Mouse (Mus musculus) stomach, embryonic 16.5 days (tissue): ENCODE measurements at regions not wholly inside any gene's neighbourhood (a gene's known extent, or its start where the extent isn't known, plus 50 kb on each side); places are given as distances from the start of the nearest gene placed in this dataset.

Experiments used
- ATAC-seq: fragments of 200-750 bp; cut with Nextera tagmentation; 2 replicates; pipeline ENCODE4 v1.8.0; 2017; ENCODE audit warnings: moderate number of reproducible peaks, moderate TSS enrichment; ENCODE audit not compliant: insufficient read depth, low FRiP score
- H3K27ac ChIP-seq: fragments of 300-500 bp; sonication (generic); 2 replicates; pipeline ENCODE4 v1.5.1; 2014; ENCODE audit warnings: low read length
- H3K27me3 ChIP-seq: fragments of 300-500 bp; sonication (generic); 2 replicates; pipeline ENCODE4 v1.6.1; 2014; ENCODE audit warnings: low read length, control low read depth, mixed read lengths; ENCODE audit not compliant: control insufficient read depth, insufficient read depth
- H3K36me3 ChIP-seq: fragments of 300-500 bp; sonication (generic); 2 replicates; pipeline ENCODE4 v1.6.1; 2014; ENCODE audit warnings: low read length; ENCODE audit not compliant: control insufficient read depth, insufficient read depth
- H3K4me1 ChIP-seq: fragments of 300-500 bp; sonication (generic); 2 replicates; pipeline ENCODE4 v1.6.1; 2014; ENCODE audit warnings: low read length, control low read depth, mixed read lengths; ENCODE audit not compliant: control insufficient read depth, insufficient read depth
- H3K4me2 ChIP-seq: fragments of 300-500 bp; sonication (generic); 2 replicates; pipeline ENCODE4 v1.6.1; 2014; ENCODE audit warnings: low read depth, low read length, mixed read lengths
- H3K4me3 ChIP-seq: fragments of 300-500 bp; sonication (generic); replicated peaks from 2 replicates; pipeline ENCODE4 v1.5.1; 2014; ENCODE audit warnings: mild to moderate bottlenecking, low read length
- H3K9ac ChIP-seq: fragments of 300-500 bp; sonication (generic); 2 replicates; pipeline ENCODE4 v1.6.1; 2014; ENCODE audit warnings: low read length
- H3K9me3 ChIP-seq: fragments of 300-500 bp; sonication (generic); replicated peaks from 2 replicates; pipeline ENCODE4 v1.6.1; 2016; ENCODE audit warnings: low read length, control low read depth; ENCODE audit not compliant: control insufficient read depth
- WGBS: fragments of 180-500 bp; shearing (Covaris S2); extraction: QIAGEN DNeasy Blood & Tissue Kit; methylation state at CpG from one replicate; pipeline ENCODE4 v1.1.7; 2014; 5-methylcytosine and 5-hydroxymethylcytosine counted together

GRCm38 (mm10) chr8:15393936-15394721 lies 348.3 kb upstream of the BB014433 start:
- WGBS: 75% methylated on average over 5 of the region's 5 CpGs
- H3K4me3 ChIP-seq: no peak overlapping the region

GRCm38 (mm10) chr8:15392056-15392455 lies 346.2 kb upstream of the BB014433 start:
- no peaks in the 10 kb centered on the region for H3K36me3 ChIP-seq
- no peaks in the 10 kb centered on the region for H3K27me3 ChIP-seq
- H3K27ac ChIP-seq: no peak overlapping the region
- H3K9ac ChIP-seq: no peak overlapping the region
- ATAC-seq: no peak
- H3K4me1 ChIP-seq: no peaks in the 10 kb centered on the region
- H3K4me2 ChIP-seq: no peak overlapping the region
- H3K4me3 ChIP-seq: no peak overlapping the region
- 63% methylated on average over 4 of the region's 4 CpGs for WGBS
- H3K9me3 ChIP-seq: no peaks in the 10 kb centered on the region

More at GRCm38 (mm10) chr8:15393936-15394721, 348.3 kb upstream of the BB014433 start:
- Histone ChIP-seq H3K4me2 (no peak overlapping the region), H3K9me3 (no peaks in the 10 kb centered on the region), H3K27me3 (no peaks in the 10 kb centered on the region), H3K9ac (no peak overlapping the region), H3K27ac (no peak overlapping the region), H3K4me1 (no peaks in the 10 kb centered on the region), H3K36me3 (no peaks in the 10 kb centered on the region)
- no peak for ATAC-seq

- no peak overlapping the region for H3K4me3 ChIP-seq
- ATAC-seq: no peak
- 88% methylated on average over 5 of the region's 5 CpGs for WGBS
- H3K4me2 ChIP-seq: no peak overlapping the region
- H3K9ac ChIP-seq: no peak overlapping the region
- H3K27ac ChIP-seq: no peak overlapping the region
- H3K27me3 ChIP-seq: no peaks in the 10 kb centered on the region
- H3K36me3 ChIP-seq: no peaks in the 10 kb centered on the region
- no peaks in the 10 kb centered on the region for H3K9me3 ChIP-seq
- H3K4me1 ChIP-seq: no peaks in the 10 kb centered on the region
These were observed 342.9 kb upstream of the BB014433 start for GRCm38 (mm10) chr8:15388791-15389190.

GRCm38 (mm10) chr8:15367063-15367462 lies 321.2 kb upstream of the BB014433 start:
- Histone ChIP-seq H3K9ac (no peak overlapping the region), H3K27ac (no peak overlapping the region), H3K4me1 (no peaks in the 10 kb centered on the region), H3K4me2 (no peak overlapping the region), H3K4me3 (no peak overlapping the region), H3K36me3 (no peaks in the 10 kb centered on the region), H3K27me3 (no peaks in the 10 kb centered on the region), H3K9me3 (no peaks in the 10 kb centered on the region)
- no peak for ATAC-seq
- 79% methylated on average over 2 of the region's 2 CpGs for WGBS

GRCm38 (mm10) chr8:15364546-15364945 lies 318.7 kb upstream of the BB014433 start:
- ATAC-seq: no peak
- no peaks in the 10 kb centered on the region for H3K4me1 ChIP-seq
- WGBS: 88% methylated on average over 1 of the region's 1 CpGs

GRCm38 (mm10) chr8:15344151-15344550 lies 298.3 kb upstream of the BB014433 start:
- no peaks in the 10 kb centered on the region for H3K9me3 ChIP-seq
- H3K27me3 ChIP-seq: no peaks in the 10 kb centered on the region
- no peaks in the 10 kb centered on the region for H3K36me3 ChIP-seq
- H3K4me3 ChIP-seq: no peak overlapping the region
- no peak for ATAC-seq
- WGBS: 76% methylated on average over 5 of the region's 5 CpGs
- no peak overlapping the region for H3K9ac ChIP-seq
- H3K4me2 ChIP-seq: no peak overlapping the region
- H3K27ac ChIP-seq: no peak overlapping the region
- H3K4me1 ChIP-seq: no peaks in the 10 kb centered on the region

More at GRCm38 (mm10) chr8:15364546-15364945, 318.7 kb upstream of the BB014433 start:
- no peak overlapping the region for H3K4me2 ChIP-seq
- no peak overlapping the region for H3K9ac ChIP-seq
- H3K9me3 ChIP-seq: no peaks in the 10 kb centered on the region
- no peaks in the 10 kb centered on the region for H3K36me3 ChIP-seq
- no peak overlapping the region for H3K4me3 ChIP-seq
- no peaks in the 10 kb centered on the region for H3K27me3 ChIP-seq
- no peak overlapping the region for H3K27ac ChIP-seq

- H3K4me3 ChIP-seq: no peak overlapping the region
- no peak for ATAC-seq
- no peak overlapping the region for H3K27ac ChIP-seq
- no peaks in the 10 kb centered on the region for H3K9me3 ChIP-seq
- H3K27me3 ChIP-seq: no peaks in the 10 kb centered on the region
- WGBS: 75% methylated on average over 1 of the region's 1 CpGs
- no peaks in the 10 kb centered on the region for H3K4me1 ChIP-seq
- no peak overlapping the region for H3K9ac ChIP-seq
- no peaks in the 10 kb centered on the region for H3K36me3 ChIP-seq
- H3K4me2 ChIP-seq: no peak overlapping the region
These were observed 297.7 kb upstream of the BB014433 start for GRCm38 (mm10) chr8:15343616-15344015.

- H3K4me2 ChIP-seq: no peak overlapping the region
These were observed 288.7 kb upstream of the BB014433 start for GRCm38 (mm10) chr8:15334532-15334931.

GRCm38 (mm10) chr8:15327312-15327711 lies 281.4 kb upstream of the BB014433 start:
- Histone ChIP-seq H3K9me3 (no peaks in the 10 kb centered on the region), H3K4me3 (no peak overlapping the region), H3K36me3 (no peaks in the 10 kb centered on the region), H3K27ac (no peak overlapping the region), H3K4me2 (no peak overlapping the region), H3K9ac (no peak overlapping the region), H3K27me3 (no peaks in the 10 kb centered on the region), H3K4me1 (no peaks in the 10 kb centered on the region)
- 44% methylated on average over 5 of the region's 5 CpGs for WGBS
- no peak for ATAC-seq

More at GRCm38 (mm10) chr8:15334532-15334931, 288.7 kb upstream of the BB014433 start:
- H3K36me3 ChIP-seq: no peaks in the 10 kb centered on the region
- H3K4me1 ChIP-seq: no peaks in the 10 kb centered on the region
- ATAC-seq: no peak
- H3K4me3 ChIP-seq: no peak overlapping the region
- WGBS: 86% methylated on average over 4 of the region's 4 CpGs
- H3K27me3 ChIP-seq: no peaks in the 10 kb centered on the region
- H3K9me3 ChIP-seq: no peaks in the 10 kb centered on the region
- H3K9ac ChIP-seq: no peak overlapping the region
- no peak overlapping the region for H3K27ac ChIP-seq
